Mouse (Mus musculus) ovary, postnatal 36 days (tissue): ENCODE measurements around the gene Krt82.
"Not testable (repeated sequence)": the region's sequence is repeated elsewhere in the genome, so short reads cannot be mapped to it uniquely, and the experiment has no call there.

Experiments
- DNase-seq: peaks from one replicate; pipeline ENCODE4 v3.0.0; 2022; ENCODE audit warnings: low spot score, mixed read lengths

Krt82 gene

DNA sequence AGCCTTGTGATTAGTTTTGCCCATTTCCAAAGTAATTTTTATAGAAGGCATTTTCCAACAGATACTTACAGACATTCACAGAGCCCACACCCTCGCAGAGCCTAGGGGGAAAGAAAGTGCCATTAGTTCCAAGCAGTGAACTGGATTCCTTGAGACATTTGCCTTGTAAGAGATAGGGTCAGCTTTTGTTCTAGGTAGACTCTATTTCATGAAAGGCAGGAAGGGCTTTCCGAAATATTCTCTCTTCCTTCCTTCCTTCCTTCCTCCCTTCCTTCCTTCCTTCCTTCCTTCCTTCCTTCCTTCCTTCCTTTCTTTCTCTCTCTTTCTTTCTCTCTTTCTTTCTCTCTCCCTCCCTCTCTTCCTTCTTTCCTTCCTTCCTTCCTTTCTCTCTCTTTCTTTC lies 33.3 kb downstream of the Krt82 start, which contains the start of gene Gm49425:
Gene Gm49425, minus strand, starts transcription at position 101 of the 400 bp plus-strand sequence.
- DNase-seq = not testable (repeated sequence)

GRCm38 (mm10) chr15:101508247-101508646 lies 42.2 kb downstream of the Krt82 start:
- no peak for DNase-seq

- DNase-seq = peak; percentile 64
These were observed 43.3 kb downstream of the Krt82 start for GRCm38 (mm10) chr15:101506896-101507758.

DNA sequence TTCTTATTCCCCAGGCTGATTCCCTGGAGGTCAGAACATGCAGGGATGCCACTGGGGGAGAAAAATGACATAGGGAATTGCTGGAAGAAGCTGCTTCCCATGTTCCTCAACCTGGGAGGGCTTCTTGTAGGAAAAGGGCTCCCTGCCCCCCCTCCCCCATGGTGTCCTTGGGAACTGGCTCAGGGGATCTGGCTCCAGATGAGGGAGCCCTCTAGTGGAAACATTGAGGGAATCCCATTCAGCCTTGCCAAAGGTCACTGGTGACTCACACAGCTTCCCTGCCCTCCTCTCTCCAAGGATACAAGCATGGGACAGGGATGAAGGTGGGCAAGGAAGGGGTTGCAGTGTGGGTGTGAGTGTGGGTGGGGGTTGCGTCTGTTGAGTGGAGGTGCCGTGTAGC lies 53.3 kb downstream of the Krt82 start:
- DNase-seq = peak; percentile 29

DNA sequence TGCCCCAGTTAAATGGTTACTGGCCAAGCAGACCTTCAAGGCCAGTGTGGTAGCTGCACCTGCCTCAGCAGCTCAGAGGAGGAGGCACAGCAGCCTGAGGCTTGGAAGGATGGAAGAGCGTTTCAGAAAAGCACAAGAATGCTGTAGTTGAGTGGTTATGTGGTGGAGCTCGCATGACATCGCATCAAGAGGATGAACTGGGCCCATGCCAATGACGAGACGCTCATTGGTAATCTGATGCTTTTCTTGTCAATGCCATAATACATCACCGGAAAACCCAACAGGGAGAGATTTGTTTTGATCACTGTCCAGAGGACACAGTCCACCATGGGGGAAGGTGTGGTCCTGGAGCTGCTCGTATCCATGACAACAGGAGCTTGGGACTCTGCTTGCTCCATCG lies 55.2 kb downstream of the Krt82 start:
- DNase-seq = no peak

GRCm38 (mm10) chr15:101494203-101494602 lies 56.3 kb downstream of the Krt82 start:
- no peak for DNase-seq

GRCm38 (mm10) chr15:101493713-101494112 lies 56.8 kb downstream of the Krt82 start:
- no peak for DNase-seq

- DNase-seq = no peak
These were observed 57.7 kb downstream of the Krt82 start for GRCm38 (mm10) chr15:101492718-101493117.

DNA sequence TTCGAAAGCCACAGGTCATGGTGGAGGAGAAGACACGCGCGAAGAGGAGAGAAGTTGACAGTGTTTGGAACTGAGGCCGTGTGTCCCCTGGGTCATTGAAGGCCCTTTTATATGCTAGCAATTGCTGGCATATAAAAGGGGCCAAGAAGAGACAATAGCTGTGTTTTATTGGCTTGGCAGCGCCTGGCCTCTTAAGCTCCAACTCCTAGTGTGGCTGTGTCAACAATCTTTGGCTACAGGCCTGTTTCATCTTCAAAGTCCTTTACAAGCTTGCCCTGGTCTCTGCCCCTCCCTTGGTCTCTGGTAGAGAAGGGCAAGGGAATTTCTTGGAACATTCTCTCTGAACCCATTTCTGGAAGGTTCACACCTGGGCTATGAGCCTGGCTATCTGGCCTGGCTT lies 59.0 kb downstream of the Krt82 start, which contains the start of gene Krt83:
Gene Krt83, minus strand, starts transcription at position 82 of the 400 bp plus-strand sequence.
- no peak for DNase-seq
